Mouse (Mus musculus): ENCODE measurements at regions not wholly inside any gene's neighbourhood (a gene's known extent, or its start where the extent isn't known, plus 50 kb on each side); places are given as distances from the start of the nearest gene placed in this dataset.

DNA sequence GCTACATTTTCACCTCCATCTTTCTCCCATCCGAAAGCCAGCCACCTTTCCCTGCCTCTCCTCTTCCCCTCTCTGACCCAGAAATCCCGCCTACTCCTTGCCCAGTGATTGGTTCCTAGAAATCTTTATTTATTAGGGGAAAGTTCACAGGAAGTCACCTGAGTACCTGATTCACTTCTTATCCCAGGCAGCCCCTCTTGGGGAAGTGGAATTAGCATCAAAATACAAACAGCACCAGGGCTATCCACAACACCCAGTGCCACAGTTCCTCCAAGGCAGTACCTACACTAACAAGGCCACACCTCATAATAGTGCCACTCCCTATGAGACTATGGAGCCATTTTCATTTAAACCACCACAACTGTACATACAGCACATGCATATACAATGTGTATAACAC is 180.3 kb upstream of the Sox2 start:
- TF ChIP-seq CTCF (IDR thresholded peaks at IDR 0.05; ENCODE audit: insufficient read depth, low read depth, low read length) = no peak
- TF ChIP-seq POLR2A (IDR thresholded peaks at IDR 0.05; ENCODE audit: insufficient read depth, low read depth, low read length) = no peak
